Mouse (Mus musculus) CH12.LX (cell line): ENCODE data around the gene Zbtb42. TPM values are rescaled to one million over a fixed set of nuclear protein-coding genes. Genes with fewer than 3 reads are reported as not detected.

ENCODE experiments used
- DNase-seq: peaks from one replicate; pipeline ENCODE4 v3.0.0-alpha.2; 2013; ENCODE audit errors: extremely low read depth
- H3K27ac ChIP-seq: 2 replicates; pipeline ENCODE4 v1.5.1; 2012; ENCODE audit warnings: low read depth, mild to moderate bottlenecking, control low read depth, moderate library complexity; ENCODE audit not compliant: insufficient read depth
- H3K27me3 ChIP-seq: replicated peaks from 2 replicates; pipeline ENCODE3; 2012; ENCODE audit warnings: inconsistent platforms
- H3K36me3 ChIP-seq, 2 experiments: replicated peaks in 1 of 2; 2 replicates each; pipeline versions ENCODE3 to v1.6.1; 2012; ENCODE audit warnings: inconsistent platforms in 1 of 2, low read length in 1 of 2, mild to moderate bottlenecking in 1 of 2, mixed read lengths in 1 of 2, moderate library complexity in 1 of 2; ENCODE audit not compliant: control insufficient read depth in 1 of 2, insufficient read depth in 1 of 2
- H3K4me1 ChIP-seq, 2 experiments: 2 replicates each; pipeline ENCODE4 v1.6.1; 2012; ENCODE audit warnings: inconsistent platforms in 1 of 2, moderate library complexity in 1 of 2; ENCODE audit not compliant: insufficient read depth in 2 of 2, control insufficient read depth in 1 of 2
- H3K4me2 ChIP-seq: 2 replicates; pipeline ENCODE4 v1.6.1; 2012; ENCODE audit warnings: low read depth, mild to moderate bottlenecking, control low read depth; ENCODE audit not compliant: poor library complexity, insufficient read depth, severe bottlenecking
- H3K4me3 ChIP-seq, 3 experiments: fragments of 150-350 bp in 1 of 3; sonication (generic) in 1 of 3; replicated peaks in 1 of 3; 2 replicates each; pipeline versions ENCODE3 to v1.5.1; 2011 to 2012; ENCODE audit warnings: low read depth in 2 of 3, low read length in 2 of 3, mild to moderate bottlenecking in 2 of 3, moderate library complexity in 2 of 3, control low read depth in 1 of 3, improper control_type of control experiment in 1 of 3, inconsistent platforms in 1 of 3, mixed read lengths in 1 of 3; ENCODE audit not compliant: poor library complexity in 1 of 3
- H3K79me2 ChIP-seq: replicated peaks from 2 replicates; pipeline ENCODE4 v1.6.1; 2012; ENCODE audit warnings: mild to moderate bottlenecking, moderate library complexity; ENCODE audit not compliant: control insufficient read depth, poor library complexity, insufficient read depth, severe bottlenecking; ENCODE audit errors: extremely low read depth
- H3K9ac ChIP-seq: 2 replicates; pipeline ENCODE4 v1.6.1; 2012; ENCODE audit warnings: low read depth, mild to moderate bottlenecking, control low read depth, moderate library complexity; ENCODE audit not compliant: insufficient read depth
- H3K9me3 ChIP-seq: replicated peaks from 2 replicates; pipeline ENCODE3; 2012; ENCODE audit warnings: low read length, inconsistent platforms, mixed read lengths
- BHLHE40 ChIP-seq: IDR thresholded peaks from 2 replicates; pipeline ENCODE4 v1.6.1; 2011; ENCODE audit warnings: mild to moderate bottlenecking, low read depth, low read length, improper control_type of control experiment
- CHD1 ChIP-seq: IDR thresholded peaks from 2 replicates; pipeline ENCODE4 v1.6.1; 2012; ENCODE audit warnings: low read depth, low read length, improper control_type of control experiment, inconsistent platforms
- CHD2 ChIP-seq: IDR thresholded peaks from 2 replicates; pipeline ENCODE4 v1.6.1; 2011; ENCODE audit warnings: low read length, improper control_type of control experiment
- CTCF ChIP-seq, 2 experiments: IDR thresholded peaks in 1 of 2; conservative IDR thresholded peaks in 1 of 2; 2 replicates each; pipeline ENCODE4 v1.5.1; 2011 to 2012; ENCODE audit warnings: low read depth in 2 of 2, low read length in 2 of 2, improper control_type of control experiment in 1 of 2, inconsistent platforms in 1 of 2, mild to moderate bottlenecking in 1 of 2, moderate library complexity in 1 of 2
- ELF1 ChIP-seq: IDR thresholded peaks from 2 replicates; pipeline ENCODE4 v1.6.1; 2014; ENCODE audit warnings: low read depth, mild to moderate bottlenecking, inconsistent platforms, low read length, improper control_type of control experiment
- ETS1 ChIP-seq: conservative IDR thresholded peaks from 2 replicates; pipeline ENCODE4 v1.6.1; 2012; ENCODE audit warnings: low read depth, mild to moderate bottlenecking, inconsistent platforms, low read length, improper control_type of control experiment, moderate library complexity
- HCFC1 ChIP-seq: IDR thresholded peaks from 2 replicates; pipeline ENCODE4 v1.6.1; 2012; ENCODE audit warnings: low read depth, mild to moderate bottlenecking, inconsistent platforms, low read length, improper control_type of control experiment
- IRF4 ChIP-seq: IDR thresholded peaks from 2 replicates; pipeline ENCODE4 v1.6.1; 2014; ENCODE audit warnings: low read depth, mild to moderate bottlenecking, inconsistent platforms, low read length, improper control_type of control experiment
- KAT2A ChIP-seq: IDR thresholded peaks from 2 replicates; pipeline ENCODE4 v1.6.1; 2012; ENCODE audit warnings: low read length, improper control_type of control experiment, inconsistent platforms; ENCODE audit not compliant: insufficient replicate concordance
- MAX ChIP-seq: IDR thresholded peaks from 2 replicates; pipeline ENCODE4 v1.6.1; 2011; ENCODE audit warnings: low read length, improper control_type of control experiment
- MXI1 ChIP-seq: IDR thresholded peaks from 2 replicates; pipeline ENCODE4 v1.6.1; 2011; ENCODE audit warnings: mild to moderate bottlenecking, low read depth, low read length, improper control_type of control experiment
- MYC ChIP-seq: IDR thresholded peaks from 2 replicates; pipeline ENCODE4 v1.6.1; 2011; ENCODE audit warnings: low read depth, mild to moderate bottlenecking, improper control_type of control experiment, low read length
- NELFE ChIP-seq: IDR thresholded peaks from 2 replicates; pipeline ENCODE4 v1.6.1; 2011; ENCODE audit warnings: low read depth, low read length, improper control_type of control experiment
- NRF1 ChIP-seq: IDR thresholded peaks from 2 replicates; pipeline ENCODE4 v1.6.1; 2014; ENCODE audit warnings: low read depth, mild to moderate bottlenecking, inconsistent platforms, low read length, improper control_type of control experiment, moderate library complexity
- PAX5 ChIP-seq: IDR thresholded peaks from 2 replicates; pipeline ENCODE4 v1.6.1; 2012; ENCODE audit warnings: low read length, inconsistent platforms, mixed read lengths
- RAD21 ChIP-seq: IDR thresholded peaks from 2 replicates; pipeline ENCODE4 v1.6.1; 2011; ENCODE audit warnings: low read depth, mild to moderate bottlenecking, low read length, improper control_type of control experiment, moderate library complexity
- RCOR1 ChIP-seq: conservative IDR thresholded peaks from 2 replicates; pipeline ENCODE4 v1.6.1; 2012; ENCODE audit warnings: low read depth, mild to moderate bottlenecking, inconsistent platforms, low read length, improper control_type of control experiment
- SMC3 ChIP-seq: IDR thresholded peaks from 2 replicates; pipeline ENCODE4 v1.6.1; 2011; ENCODE audit warnings: low read depth, low read length, improper control_type of control experiment
- TBP ChIP-seq: conservative IDR thresholded peaks from 2 replicates; pipeline ENCODE4 v1.6.1; 2011; ENCODE audit warnings: low read depth, low read length, improper control_type of control experiment
- UBTF ChIP-seq: IDR thresholded peaks from 2 replicates; pipeline ENCODE4 v1.6.1; 2012; ENCODE audit warnings: low read depth, mild to moderate bottlenecking, inconsistent platforms, low read length, improper control_type of control experiment, moderate library complexity
- USF1 ChIP-seq: IDR thresholded peaks from 2 replicates; pipeline ENCODE4 v1.6.1; 2014; ENCODE audit warnings: low read depth, mild to moderate bottlenecking, inconsistent platforms, low read length, improper control_type of control experiment
- ZMIZ1 ChIP-seq: IDR thresholded peaks from 2 replicates; pipeline ENCODE4 v1.6.1; 2012; ENCODE audit warnings: low read depth, mild to moderate bottlenecking, inconsistent platforms, low read length, improper control_type of control experiment
- dilution Hi-C: fragments of 300-500 bp; cut with MboI; formaldehyde crosslinking; loops from 2 replicates; pipeline ENCODE4 v1.14.3; 2020; ENCODE audit warnings: low sequenced_read_pairs; ENCODE audit not compliant: extremely low pct_unique_long_range_greater_than_20kb, extremely low pct_ligation_motif_present
- in situ Hi-C: fragments of 300-500 bp; cut with MboI; formaldehyde crosslinking; loops from 3 replicates; pipeline ENCODE4 v1.14.3; 2019; ENCODE audit warnings: low sequenced_read_pairs, low pct_ligation_motif_present, low pct_unique_long_range_greater_than_20kb, mixed read lengths
- polyA plus RNA-seq: library from polyadenylated mRNA; unstranded; fragments of >175 nt; gene quantifications from 2 replicates; pipeline ENCODE4 v1.2.1, GENCODE M21; 2012; ENCODE audit warnings: low read depth; ENCODE audit not compliant: insufficient read length
- total RNA-seq, 2 experiments: library from RNA; depleted of rRNA; stranded (reverse); fragments of 300-350 nt in 1 of 2; fragments of >200 nt in 1 of 2; gene quantifications; 2 replicates each; pipeline ENCODE4 v1.2.3; 2012 to 2014

Zbtb42 gene
- total and polyA plus RNA-seq, 3 experiments = 0.11 to 0.30 TPM; not detected in 1

GRCm38 (mm10) chr12:112665445-112665844, 13.2 kb upstream of the Zbtb42 start:
- Histone ChIP-seq H3K4me3 (no peak overlapping the region), H3K9ac (no peak overlapping the region), H3K27me3 (no peaks in the 10 kb centered on the region), H3K4me1 (peaks cover 0 to 41% of the 10 kb centered on the region in 2 experiments; a peak in 2 of 4 replicates), H3K27ac (no peak overlapping the region), H3K4me2 (no peak overlapping the region), H3K79me2 (no peaks in the 10 kb centered on the region; the same call in 1 of the 2 replicates), H3K36me3 (peaks cover 82 to 99% of the 10 kb centered on the region in 2 experiments), H3K9me3 (no peaks in the 10 kb centered on the region)
- dilution Hi-C loops = no loop called here
- in situ Hi-C loops = no loop called here
- DNase-seq = no peak
- TF ChIP-seq USF1 (no peak), TBP (no peak), ETS1 (no peak), NELFE (no peak), UBTF (no peak)

GRCm38 (mm10) chr12:112665881-112666544, 12.6 kb upstream of the Zbtb42 start:
- Histone ChIP-seq H3K4me1 (peaks cover 1 to 47% of the 10 kb centered on the region in 2 experiments; a peak in 3 of 4 replicates), H3K27me3 (no peaks in the 10 kb centered on the region), H3K79me2 (peaks cover 2% of the 10 kb centered on the region; the same call in 1 of the 2 replicates), H3K4me2 (no peak overlapping the region), H3K36me3 (peaks cover 82 to 99% of the 10 kb centered on the region in 2 experiments), H3K4me3 (no peak overlapping the region), H3K9me3 (no peaks in the 10 kb centered on the region), H3K27ac (no peak overlapping the region), H3K9ac (no peak overlapping the region)
- TF ChIP-seq NRF1 = no peak
- TF ChIP-seq PAX5 = no peak
- no peak for TF ChIP-seq ELF1
- dilution Hi-C loops (no loop called here), in situ Hi-C loops (no loop called here)
- DNase-seq = no peak

DNA sequence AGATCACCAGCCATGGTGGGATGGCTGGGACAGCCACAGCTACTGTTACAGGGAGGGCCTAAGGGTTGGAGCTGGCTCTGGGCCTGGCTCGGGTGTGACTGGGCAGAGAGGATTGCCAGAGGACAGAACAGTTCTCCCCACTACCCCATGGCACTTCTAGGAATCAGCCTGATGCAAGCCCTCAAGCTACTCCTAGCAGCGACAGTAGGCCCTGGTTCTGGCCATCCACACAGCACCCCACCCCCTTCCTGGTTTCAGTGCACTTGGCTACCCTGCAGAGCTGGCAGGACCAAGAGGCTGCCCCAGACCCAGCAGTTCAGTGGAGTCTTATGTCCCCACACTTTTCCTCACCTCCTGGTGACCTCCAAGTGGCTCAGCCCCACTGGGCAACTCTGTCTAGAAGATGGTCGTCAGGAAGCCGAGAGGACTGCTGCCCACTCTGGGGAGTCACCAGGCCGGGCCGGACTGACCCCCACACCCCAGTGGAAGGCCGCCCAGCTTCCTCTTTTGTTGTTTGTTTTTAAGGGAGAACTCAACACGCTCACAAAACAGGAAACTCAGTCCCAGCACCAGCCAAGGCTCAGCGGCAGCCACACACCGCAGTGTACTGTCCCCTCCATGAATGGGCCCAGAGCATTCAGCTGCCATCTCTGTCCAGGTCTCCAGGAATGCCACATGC, 10.9 kb upstream of the Zbtb42 start:
- H3K4me2 ChIP-seq = no peak overlapping the region
- H3K4me1 ChIP-seq = peaks cover 17 to 64% of the 10 kb centered on the region in 2 experiments
- H3K9me3 ChIP-seq = no peaks in the 10 kb centered on the region
- H3K4me3 ChIP-seq = no peak overlapping the region
- no peak for DNase-seq
- peaks cover 19% of the 10 kb centered on the region for H3K79me2 ChIP-seq
- H3K27ac ChIP-seq = no peak overlapping the region
- no peak overlapping the region for H3K9ac ChIP-seq
- peaks cover 72 to 95% of the 10 kb centered on the region in 2 experiments for H3K36me3 ChIP-seq
- in situ Hi-C loops = no loop called here
- no peak for TF ChIP-seq SMC3
- no peak for TF ChIP-seq CTCF (conservative IDR thresholded peaks at IDR 0.05 in 1 of 2, IDR thresholded peaks at IDR 0.05 in 1 of 2; ENCODE audit: low read depth in 2 of 2, low read length in 2 of 2)
- TF ChIP-seq USF1 = no peak
- TF ChIP-seq RCOR1 = no peak
- TF ChIP-seq CHD1 = no peak
- TF ChIP-seq HCFC1 = no peak
- TF ChIP-seq ZMIZ1 = no peak
- no peak for TF ChIP-seq CHD2
- TF ChIP-seq TBP = no peak
- no peak for TF ChIP-seq MXI1
- no peak for TF ChIP-seq RAD21
- TF ChIP-seq MYC = no peak
- TF ChIP-seq BHLHE40 = no peak
- no peak for TF ChIP-seq KAT2A
- no peak for TF ChIP-seq MAX
- TF ChIP-seq IRF4 = no peak
- H3K27me3 ChIP-seq = no peaks in the 10 kb centered on the region
- dilution Hi-C loops = no loop called here
